Mouse (Mus musculus): ENCODE results near the gene Celf2.

Gene Celf2

GRCm38 (mm10) chr2:7392500-7392899, 116.9 kb downstream of the Celf2 start:
- DNase-seq (ENCODE audit: low read depth, low spot score), result no peak

GRCm38 (mm10) chr2:7389264-7389663, 120.1 kb downstream of the Celf2 start:
- no peak for DNase-seq (ENCODE audit: low read depth, low spot score)

GRCm38 (mm10) chr2:7378736-7379135, 130.6 kb downstream of the Celf2 start:
- DNase-seq (ENCODE audit: low read depth, low spot score), result no peak

GRCm38 (mm10) chr2:7377878-7378277, 131.5 kb downstream of the Celf2 start:
- DNase-seq (ENCODE audit: low read depth, low spot score), result no peak

GRCm38 (mm10) chr2:7367738-7368137, 141.6 kb downstream of the Celf2 start:
- no peak for DNase-seq (ENCODE audit: low read depth, low spot score)

- DNase-seq (ENCODE audit: low read depth, low spot score), result no peak
Measured at GRCm38 (mm10) chr2:7359557-7359956, 149.8 kb downstream of the Celf2 start.

- DNase-seq (ENCODE audit: low read depth, low spot score), result no peak
Measured at GRCm38 (mm10) chr2:7358816-7359215, 150.5 kb downstream of the Celf2 start.

- no peak for DNase-seq (ENCODE audit: low read depth, low spot score)
Measured at GRCm38 (mm10) chr2:7351234-7351633, 158.1 kb downstream of the Celf2 start.

GRCm38 (mm10) chr2:7346703-7347461, 162.5 kb downstream of the Celf2 start:
- no peak for DNase-seq (ENCODE audit: low read depth, low spot score)

GRCm38 (mm10) chr2:7344951-7345350, 164.4 kb downstream of the Celf2 start:
- no peak for DNase-seq (ENCODE audit: low read depth, low spot score)

- DNase-seq (ENCODE audit: low read depth, low spot score), result no peak
Measured at GRCm38 (mm10) chr2:7342911-7343478, 166.4 kb downstream of the Celf2 start.

- no peak for DNase-seq (ENCODE audit: low read depth, low spot score)
Measured at GRCm38 (mm10) chr2:7334846-7335245, 174.5 kb downstream of the Celf2 start.

GRCm38 (mm10) chr2:7328018-7328899, 181.1 kb downstream of the Celf2 start:
- DNase-seq (ENCODE audit: low read depth, low spot score), result no peak

GRCm38 (mm10) chr2:7319760-7320159, 189.6 kb downstream of the Celf2 start:
- no peak for DNase-seq (ENCODE audit: low read depth, low spot score)

- no peak for DNase-seq (ENCODE audit: low read depth, low spot score)
Measured at GRCm38 (mm10) chr2:7311776-7312175, 197.6 kb downstream of the Celf2 start.

GRCm38 (mm10) chr2:7310840-7311182, 198.6 kb downstream of the Celf2 start:
- no peak for DNase-seq (ENCODE audit: low read depth, low spot score)

- DNase-seq (ENCODE audit: low read depth, low spot score), result no peak
Measured at GRCm38 (mm10) chr2:7310129-7310839, 199.1 kb downstream of the Celf2 start.

- DNase-seq (ENCODE audit: low read depth, low spot score), result no peak
Measured at GRCm38 (mm10) chr2:7309324-7309723, 200.0 kb downstream of the Celf2 start.

- no peak for DNase-seq (ENCODE audit: low read depth, low spot score)
Measured at GRCm38 (mm10) chr2:7308731-7309130, 200.6 kb downstream of the Celf2 start.

- no peak for DNase-seq (ENCODE audit: low read depth, low spot score)
Measured at GRCm38 (mm10) chr2:7287434-7287833, 221.9 kb downstream of the Celf2 start.

GRCm38 (mm10) chr2:7273214-7273613, 236.1 kb downstream of the Celf2 start:
- no peak for DNase-seq (ENCODE audit: low read depth, low spot score)

GRCm38 (mm10) chr2:7270051-7270450, 239.3 kb downstream of the Celf2 start:
- DNase-seq (ENCODE audit: low read depth, low spot score), result peak; percentile 23

All from skeletal muscle tissue, adult 2 months (tissue).